Mouse (Mus musculus): ENCODE measurements around the gene Fnbp1l.

Fnbp1l gene

DNA sequence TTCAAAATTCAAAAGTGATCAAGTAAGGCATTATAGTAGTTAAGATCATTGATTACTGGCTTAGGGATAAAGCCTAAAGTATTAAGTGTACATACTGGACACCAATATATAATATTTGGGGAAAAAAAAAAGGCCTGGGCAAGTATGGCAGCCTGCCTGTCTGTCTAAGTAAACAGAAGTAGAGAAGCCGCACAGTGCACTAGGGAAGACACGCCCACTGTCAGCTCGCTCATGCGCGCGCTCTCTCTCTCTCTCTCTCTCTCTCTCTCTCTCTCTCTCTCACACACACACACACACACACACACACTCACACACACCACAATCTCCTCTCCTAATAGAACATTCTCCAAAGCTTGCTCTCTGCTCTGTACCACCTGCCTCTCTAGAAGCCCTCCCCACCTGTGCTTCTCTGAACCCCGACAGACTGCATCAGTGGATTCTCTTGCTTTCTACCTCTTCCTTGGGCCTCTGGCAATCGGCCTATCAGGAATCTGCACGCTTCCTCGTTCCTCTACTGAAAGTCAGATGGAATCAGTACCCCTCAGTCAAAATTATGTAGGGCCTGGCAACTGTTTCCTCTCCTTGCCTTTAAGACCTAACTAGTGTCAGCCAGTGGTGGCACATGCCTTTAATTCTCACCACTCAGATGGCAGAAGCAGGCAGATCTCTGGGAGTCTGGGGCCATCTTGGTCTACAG lies 13.3 kb downstream of the Fnbp1l start:
- DNase-seq (ENCODE audit: low read depth, low spot score): no peak

DNA sequence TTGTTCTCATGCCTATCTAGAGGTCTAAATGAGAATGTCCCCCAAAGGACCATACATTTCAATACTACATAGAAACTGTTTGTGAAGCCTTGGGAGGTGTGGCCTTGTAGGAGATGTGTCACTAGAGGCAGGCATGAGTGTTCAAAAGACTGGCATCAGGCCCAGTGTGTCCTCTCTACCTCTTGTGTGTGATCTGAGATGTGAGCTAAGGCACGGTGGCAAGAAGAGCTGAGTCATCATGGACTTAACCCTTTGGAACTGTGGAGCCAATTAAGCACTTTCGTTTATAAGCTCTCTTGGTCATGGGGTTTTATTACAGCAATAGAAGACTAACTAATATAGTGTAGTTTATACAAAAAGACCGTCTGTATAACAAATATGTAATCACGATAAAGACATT lies 16.3 kb downstream of the Fnbp1l start:
- DNase-seq (ENCODE audit: low read depth, low spot score): no peak

GRCm38 (mm10) chr3:122602370-122602769 lies 17.1 kb downstream of the Fnbp1l start:
- DNase-seq (ENCODE audit: low read depth, low spot score): no peak

- DNase-seq (ENCODE audit: low read depth, low spot score): no peak
Observed at GRCm38 (mm10) chr3:122599291-122599690, 20.2 kb downstream of the Fnbp1l start.

DNA sequence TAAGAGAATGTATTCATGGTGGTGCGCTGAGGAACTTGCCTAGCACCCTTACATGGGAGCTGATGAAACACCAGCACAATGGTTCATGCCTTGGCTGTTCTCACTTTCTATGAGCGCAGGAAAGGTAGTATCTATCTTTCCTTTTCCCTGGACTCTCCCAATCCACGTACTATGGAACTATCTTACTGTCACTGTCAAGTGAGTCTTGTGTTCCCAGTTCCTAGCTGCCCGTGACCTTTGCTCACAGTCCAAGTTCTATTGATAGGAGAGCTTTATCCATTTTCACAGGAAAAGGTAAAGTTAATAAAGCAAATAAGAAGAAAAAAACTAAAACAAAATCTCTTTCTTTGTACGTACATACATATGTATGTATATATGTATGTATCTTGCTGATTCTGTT lies 28.7 kb downstream of the Fnbp1l start:
- DNase-seq (ENCODE audit: low read depth, low spot score): no peak

DNA sequence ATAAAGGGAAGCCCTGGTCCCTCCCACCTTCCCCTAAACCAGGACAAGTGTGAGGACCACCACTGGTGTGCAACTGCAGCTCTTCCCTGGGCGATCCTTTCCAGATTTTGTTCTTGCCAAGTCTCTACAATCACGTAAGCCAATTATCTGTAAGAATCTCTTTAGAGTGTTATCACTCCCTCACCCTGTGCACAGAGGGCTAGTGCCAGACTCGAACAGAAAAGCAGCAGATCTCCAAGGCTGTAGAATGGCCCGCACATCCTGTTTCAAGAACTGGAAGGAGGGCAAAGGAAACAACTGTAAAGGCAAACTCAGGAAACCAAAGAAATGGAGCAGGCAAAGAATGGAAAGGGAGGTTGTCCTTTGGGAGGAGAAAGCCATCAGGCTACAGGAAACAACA lies 29.2 kb downstream of the Fnbp1l start:
- DNase-seq (ENCODE audit: low read depth, low spot score): no peak

GRCm38 (mm10) chr3:122586918-122587641 lies 32.4 kb downstream of the Fnbp1l start:
- no peak for DNase-seq (ENCODE audit: low read depth, low spot score)

GRCm38 (mm10) chr3:122577360-122577759 lies 42.2 kb downstream of the Fnbp1l start:
- DNase-seq (ENCODE audit: low read depth, low spot score): no peak

DNA sequence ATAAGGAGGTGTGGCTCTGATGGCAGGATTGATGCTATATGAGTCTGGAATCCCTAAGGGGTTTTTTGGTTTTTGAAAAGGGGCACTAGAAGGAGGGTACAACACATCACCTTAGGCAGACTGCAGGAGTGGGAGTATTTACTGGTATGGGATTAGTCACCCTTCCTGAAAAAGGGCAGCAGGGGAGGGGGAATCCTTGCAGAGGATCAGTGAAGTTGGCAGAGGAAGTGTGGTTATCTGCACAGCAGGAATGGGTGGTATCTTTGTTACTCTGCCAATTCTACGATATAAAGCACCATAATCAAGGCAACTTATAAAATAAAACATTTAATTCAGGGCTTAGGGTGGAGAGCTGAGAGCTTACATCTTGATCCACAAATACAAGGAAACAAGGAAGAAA lies 44.6 kb downstream of the Fnbp1l start:
- no peak for DNase-seq (ENCODE audit: low read depth, low spot score)

GRCm38 (mm10) chr3:122573426-122574286 lies 45.9 kb downstream of the Fnbp1l start:
- DNase-seq (ENCODE audit: low read depth, low spot score): no peak

- DNase-seq (ENCODE audit: low read depth, low spot score): no peak
Observed at GRCm38 (mm10) chr3:122566549-122566948, 53.0 kb downstream of the Fnbp1l start.

DNA sequence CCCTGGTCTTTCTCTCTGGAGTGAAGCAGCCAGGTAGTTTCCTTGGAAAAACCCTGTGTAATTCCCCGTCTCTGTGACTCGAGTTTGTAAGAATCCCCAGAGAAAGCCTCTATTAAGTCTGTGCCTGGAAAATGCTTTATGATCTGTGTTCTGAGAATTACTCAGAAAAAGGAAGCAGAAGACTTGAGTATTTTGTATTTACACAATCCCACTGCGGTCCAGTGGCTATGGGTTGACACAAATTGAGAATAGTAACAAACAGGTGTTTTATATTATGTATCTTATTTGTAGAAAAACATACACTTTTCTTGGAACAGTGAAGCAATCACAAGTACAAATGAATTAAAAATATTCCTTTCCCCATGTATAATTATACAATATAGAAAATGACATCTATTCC lies 53.4 kb downstream of the Fnbp1l start:
- DNase-seq (ENCODE audit: low read depth, low spot score): no peak

- peak; percentile 28 for DNase-seq (ENCODE audit: low read depth, low spot score)
Observed at GRCm38 (mm10) chr3:122565285-122565684, 54.2 kb downstream of the Fnbp1l start.

DNA sequence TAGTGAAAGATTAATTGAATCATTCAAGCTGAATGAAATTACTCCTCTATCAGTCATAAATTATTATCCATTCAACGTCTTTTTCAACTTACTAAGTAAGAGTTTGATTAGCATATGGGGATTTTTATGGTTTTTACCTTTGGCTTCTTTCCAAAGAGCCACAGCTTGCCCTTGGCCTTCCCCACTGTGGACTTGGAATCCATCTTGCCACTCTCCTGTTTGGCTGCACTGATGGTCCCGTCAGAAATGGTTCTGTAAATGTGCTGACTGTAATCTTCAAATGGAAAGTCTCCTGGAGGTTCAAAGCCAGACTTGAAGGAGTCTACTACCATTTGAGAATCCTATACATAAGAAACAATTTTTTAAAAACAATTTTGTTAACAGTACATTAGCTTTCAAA lies 61.7 kb downstream of the Fnbp1l start:
- no peak for DNase-seq (ENCODE audit: low read depth, low spot score)

DNA sequence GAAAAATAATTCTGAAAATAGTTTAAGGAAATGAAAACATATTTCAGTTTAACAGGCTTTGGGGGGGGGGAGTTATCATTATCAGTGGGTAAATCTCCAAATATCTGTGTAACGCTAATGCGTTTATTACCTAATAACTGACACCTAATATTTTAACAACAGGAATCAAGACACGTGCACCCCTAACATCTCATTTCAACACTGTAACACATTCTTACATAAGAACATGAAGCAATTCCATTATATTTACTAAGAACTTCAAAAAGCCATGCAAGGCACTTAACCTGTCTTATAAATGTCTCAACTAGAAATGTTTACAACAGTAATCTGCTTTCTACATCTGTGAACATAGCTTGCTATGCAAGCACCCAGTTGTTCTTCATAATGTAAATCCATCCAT lies 68.3 kb downstream of the Fnbp1l start:
- no peak for DNase-seq (ENCODE audit: low read depth, low spot score)

- DNase-seq (ENCODE audit: low read depth, low spot score): no peak
Observed at GRCm38 (mm10) chr3:122547469-122547868, 72.0 kb downstream of the Fnbp1l start.

DNA sequence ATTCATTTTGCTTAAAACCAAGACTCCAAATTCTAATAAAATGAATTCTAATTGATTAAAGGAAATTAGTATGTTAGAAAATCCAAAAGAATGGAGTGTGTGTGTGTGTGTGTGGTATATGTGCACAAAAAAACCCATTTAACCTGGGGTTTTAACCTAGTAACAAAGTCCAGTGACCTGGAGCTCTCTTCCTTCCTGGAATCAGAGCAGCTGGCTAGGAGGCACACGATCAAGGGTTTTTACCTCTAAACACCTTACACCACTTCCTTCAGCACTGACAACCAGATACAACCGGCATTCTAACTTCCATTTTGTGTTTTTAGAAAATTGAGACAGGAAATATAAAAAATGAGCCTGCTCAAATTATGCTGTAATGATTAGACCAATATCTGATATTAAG lies 74.2 kb downstream of the Fnbp1l start:
- DNase-seq (ENCODE audit: low read depth, low spot score): no peak

DNA sequence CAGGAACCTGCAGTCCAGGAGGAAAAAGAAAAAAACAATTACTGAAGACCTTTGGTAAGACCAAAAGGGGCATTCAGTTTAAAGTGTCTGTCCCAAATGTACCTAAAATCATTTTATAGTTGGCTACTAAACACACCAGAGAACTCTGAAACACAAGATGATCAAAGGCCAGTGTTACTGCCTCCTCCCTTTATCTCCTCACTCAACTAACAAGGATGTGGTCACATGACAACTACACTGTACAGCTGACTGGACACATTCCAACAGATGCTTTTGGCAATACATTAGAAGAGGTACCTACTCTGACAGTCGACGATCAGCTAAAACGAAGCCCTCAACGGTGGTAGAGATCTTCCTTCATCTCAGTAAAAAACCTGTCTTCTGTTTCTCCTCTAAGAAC lies 78.6 kb downstream of the Fnbp1l start:
- DNase-seq (ENCODE audit: low read depth, low spot score): no peak

GRCm38 (mm10) chr3:122539961-122540690 lies 79.4 kb downstream of the Fnbp1l start:
- DNase-seq (ENCODE audit: low read depth, low spot score): no peak

GRCm38 (mm10) chr3:122538851-122539250 lies 80.7 kb downstream of the Fnbp1l start:
- DNase-seq (ENCODE audit: low read depth, low spot score): no peak

DNA sequence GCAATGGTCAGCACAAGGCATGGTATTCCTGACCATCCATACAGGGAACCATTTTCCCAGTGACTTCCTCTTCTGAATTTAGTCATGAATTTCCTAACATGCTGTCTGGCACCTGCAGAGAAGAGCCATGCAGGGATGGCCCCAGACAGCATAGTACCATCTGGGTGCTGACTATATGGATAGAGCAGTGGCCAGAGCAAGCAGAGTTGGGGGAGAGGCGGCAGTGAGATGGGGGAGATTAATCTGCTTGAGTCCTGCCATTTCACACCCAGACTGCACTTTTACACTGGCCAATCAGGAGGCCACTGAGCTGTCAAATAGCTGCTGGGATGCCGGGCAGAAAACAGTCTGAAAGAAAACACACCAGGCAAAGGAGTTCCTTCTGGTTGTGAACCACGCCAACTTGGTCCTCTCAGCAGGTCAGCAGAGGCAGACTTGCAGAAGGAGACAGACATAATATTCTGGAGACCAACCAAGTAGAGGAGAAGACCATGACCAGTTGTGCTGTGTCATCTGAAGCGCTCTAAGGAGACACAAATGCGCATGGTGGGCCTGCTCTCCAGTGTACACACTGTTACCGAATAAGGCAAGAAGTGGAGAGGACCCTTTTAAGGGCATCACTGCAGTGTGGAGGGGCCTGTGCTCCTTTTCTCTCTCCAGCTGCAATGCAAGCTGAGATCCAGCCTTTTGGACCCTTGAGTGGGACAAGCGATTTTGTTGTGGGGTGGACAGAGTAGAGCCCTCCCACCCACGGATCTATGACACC lies 83.4 kb downstream of the Fnbp1l start:
- DNase-seq (ENCODE audit: low read depth, low spot score): no peak
